Mouse (Mus musculus) c-Kit-positive CD71-positive TER-119-negative erythroid progenitor cells, embryonic 14.5 days (primary cell): ENCODE data around the gene Csrnp3.

Experiments used
- DNase-seq: peaks from one replicate; pipeline ENCODE4 v3.0.0-alpha.2; 2013; ENCODE audit warnings: low read depth

Csrnp3 gene

GRCm38 (mm10) chr2:65953726-65954340, 108.3 kb downstream of the Csrnp3 start:
- no peak for DNase-seq

GRCm38 (mm10) chr2:65955804-65956203, 110.2 kb downstream of the Csrnp3 start:
- no peak for DNase-seq

- DNase-seq: no peak
These were observed 111.2 kb downstream of the Csrnp3 start for GRCm38 (mm10) chr2:65956727-65957126.

GRCm38 (mm10) chr2:65963420-65963819, 117.9 kb downstream of the Csrnp3 start:
- DNase-seq: no peak

- DNase-seq: no peak
These were observed 123.2 kb downstream of the Csrnp3 start for GRCm38 (mm10) chr2:65968810-65969209.

GRCm38 (mm10) chr2:65973907-65974306, 128.3 kb downstream of the Csrnp3 start:
- no peak for DNase-seq

GRCm38 (mm10) chr2:65975383-65975782, 129.8 kb downstream of the Csrnp3 start:
- no peak for DNase-seq

- no peak for DNase-seq
These were observed 133.9 kb downstream of the Csrnp3 start for GRCm38 (mm10) chr2:65979338-65980053.

- DNase-seq: no peak
These were observed 135.9 kb downstream of the Csrnp3 start for GRCm38 (mm10) chr2:65981470-65981869.

- no peak for DNase-seq
These were observed 136.4 kb downstream of the Csrnp3 start for GRCm38 (mm10) chr2:65981965-65982364.

GRCm38 (mm10) chr2:65985706-65986105, 140.1 kb downstream of the Csrnp3 start:
- DNase-seq: no peak

GRCm38 (mm10) chr2:65987069-65987468, 141.5 kb downstream of the Csrnp3 start:
- no peak for DNase-seq

- no peak for DNase-seq
These were observed 142.0 kb downstream of the Csrnp3 start for GRCm38 (mm10) chr2:65987588-65987987.

GRCm38 (mm10) chr2:65988788-65989187, 143.2 kb downstream of the Csrnp3 start:
- no peak for DNase-seq

- no peak for DNase-seq
These were observed 144.5 kb downstream of the Csrnp3 start for GRCm38 (mm10) chr2:65990108-65990507.

GRCm38 (mm10) chr2:65990754-65991153, 145.2 kb downstream of the Csrnp3 start:
- DNase-seq: no peak

GRCm38 (mm10) chr2:65993371-65993770, 147.8 kb downstream of the Csrnp3 start:
- no peak for DNase-seq

GRCm38 (mm10) chr2:65994886-65995468, 149.4 kb downstream of the Csrnp3 start:
- no peak for DNase-seq

- no peak for DNase-seq
These were observed 153.2 kb downstream of the Csrnp3 start for GRCm38 (mm10) chr2:65998747-65999146.

GRCm38 (mm10) chr2:66008995-66009654, 163.6 kb downstream of the Csrnp3 start:
- no peak for DNase-seq

GRCm38 (mm10) chr2:66009677-66010076, 164.1 kb downstream of the Csrnp3 start:
- no peak for DNase-seq

GRCm38 (mm10) chr2:66018711-66019110, 173.1 kb downstream of the Csrnp3 start:
- DNase-seq: no peak

GRCm38 (mm10) chr2:66019235-66019634, 173.7 kb downstream of the Csrnp3 start:
- no peak for DNase-seq
